Mouse (Mus musculus): Measurements from ENCODE around the gene Mroh8.

DNA sequence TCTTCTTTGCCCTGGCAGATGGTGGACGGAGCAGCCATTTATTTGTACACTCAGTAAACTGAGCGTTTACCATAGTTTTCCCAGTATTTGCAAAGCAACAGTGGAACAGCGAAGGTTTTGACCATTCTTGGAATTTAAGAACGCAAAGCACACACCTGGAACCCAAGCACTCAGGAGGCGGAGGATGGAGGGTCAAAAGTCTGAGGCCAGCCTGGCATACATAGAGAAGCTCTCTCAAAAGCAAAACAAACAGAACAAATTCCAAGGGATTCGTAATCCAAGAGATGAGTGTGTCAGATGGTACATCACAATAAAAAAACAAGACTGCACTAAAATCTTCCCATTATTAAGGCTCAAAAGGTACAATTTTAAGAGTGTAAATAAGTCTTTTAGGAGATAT, 105.8 kb downstream of the Mroh8 start:
- TF ChIP-seq TAL1 (IDR thresholded peaks at IDR 0.05; ENCODE audit: low read length) (no peak), GATA1 (IDR thresholded peaks at IDR 0.05; ENCODE audit: low read length) (no peak)

Data from erythroblast, embryonic 14.5 days (primary cell).